Mouse (Mus musculus) bone marrow, adult 2 months (tissue): ENCODE data around the gene Zcchc10.

Experiments used
- CTCF ChIP-seq: fragments of 200-500 bp; IDR thresholded peaks from 2 replicates; pipeline ENCODE4 v1.5.1; 2011; ENCODE audit warnings: low read length, control low read depth; ENCODE audit not compliant: control insufficient read depth, insufficient read depth
- POLR2A ChIP-seq: fragments of 200-500 bp; IDR thresholded peaks from 2 replicates; pipeline ENCODE4 v1.6.1; 2011; ENCODE audit warnings: low read depth, mild to moderate bottlenecking, control low read depth, low read length, borderline replicate concordance; ENCODE audit not compliant: control insufficient read depth

- TF ChIP-seq CTCF (no peak), POLR2A (no peak)
Measured at GRCm38 (mm10) chr11:53304044-53304840, 20.2 kb upstream of the Zcchc10 start.
